Mouse (Mus musculus): Measurements from ENCODE around the gene Ccr1l1.
"Not testable (repeated sequence)": the region's sequence is repeated elsewhere in the genome, so short reads cannot be mapped to it uniquely, and the experiment has no call there.

Ccr1l1 gene

GRCm38 (mm10) chr9:123978308-123978707, at the start of gene Ccr1l1:
Gene Ccr1l1, minus strand, starts transcription at chr9:123978408.
- ATAC-seq (ENCODE audit: low TSS enrichment), result no peak

DNA sequence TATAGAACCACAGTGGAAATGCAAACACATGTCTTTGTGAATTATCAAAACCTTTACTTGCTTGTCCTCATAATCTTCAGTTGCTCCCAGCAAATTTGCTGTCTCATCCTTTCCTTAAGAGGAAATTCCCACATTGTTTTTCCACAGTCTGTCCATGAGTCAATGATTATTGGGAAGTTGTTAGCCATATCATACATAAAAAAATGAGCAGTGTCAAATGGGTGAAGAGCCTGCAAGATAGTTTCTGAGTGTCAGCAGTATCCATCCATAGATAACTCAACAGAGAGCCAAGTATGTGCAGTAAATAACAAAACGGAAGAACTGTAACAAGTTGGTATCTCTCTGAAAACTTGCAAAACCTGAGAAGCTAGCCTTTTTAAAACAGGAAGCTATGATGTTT, 43.5 kb upstream of the Ccr1l1 start, which contains the start of gene Ccr3:
TSS of gene Ccr3 (plus strand) at position 301 of the 400 bp plus-strand sequence.
- ATAC-seq (ENCODE audit: low TSS enrichment), result no peak

DNA sequence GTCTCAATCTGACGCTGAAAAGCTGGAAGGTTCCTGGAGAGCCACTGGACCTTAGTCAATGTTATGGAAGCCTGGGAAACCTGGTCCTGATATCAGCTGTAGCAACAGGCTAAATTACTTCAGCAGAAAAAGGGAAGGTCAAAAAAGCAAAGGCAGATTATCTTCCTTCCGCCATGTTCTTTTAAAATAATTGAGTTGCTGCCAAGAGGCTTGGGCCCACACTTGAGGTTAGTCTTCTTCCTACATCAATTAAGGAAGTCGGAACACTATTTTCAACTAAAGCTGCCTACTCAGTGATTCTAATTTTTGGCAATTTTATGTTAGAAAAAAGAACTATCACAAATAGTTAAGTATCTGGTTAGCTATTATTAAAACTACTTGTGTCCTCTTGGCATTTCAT, 41.7 kb upstream of the Ccr1l1 start:
- no peak for ATAC-seq (ENCODE audit: low TSS enrichment)

DNA sequence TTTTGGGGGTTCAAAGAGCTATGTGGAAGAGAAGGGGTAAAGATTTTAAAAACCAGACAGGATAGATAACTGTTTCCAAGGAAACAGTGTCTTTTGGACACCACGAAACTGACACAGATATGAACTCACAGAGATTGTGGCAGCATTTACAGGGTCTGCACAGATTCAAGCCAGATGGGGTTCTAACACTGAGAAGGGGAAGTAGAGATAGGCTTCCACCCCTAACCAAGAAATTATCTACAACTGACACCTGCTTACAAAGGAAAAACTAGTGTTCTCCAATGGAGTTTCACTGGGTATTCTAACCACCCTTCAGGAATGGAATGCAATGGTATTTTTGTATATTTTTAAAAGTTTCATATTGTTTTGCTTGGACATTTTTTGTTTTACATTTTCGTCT, 37.8 kb upstream of the Ccr1l1 start:
- no peak for ATAC-seq (ENCODE audit: low TSS enrichment)

- no peak for ATAC-seq (ENCODE audit: low TSS enrichment)
These were observed 36.9 kb upstream of the Ccr1l1 start for GRCm38 (mm10) chr9:124014985-124015652.

DNA sequence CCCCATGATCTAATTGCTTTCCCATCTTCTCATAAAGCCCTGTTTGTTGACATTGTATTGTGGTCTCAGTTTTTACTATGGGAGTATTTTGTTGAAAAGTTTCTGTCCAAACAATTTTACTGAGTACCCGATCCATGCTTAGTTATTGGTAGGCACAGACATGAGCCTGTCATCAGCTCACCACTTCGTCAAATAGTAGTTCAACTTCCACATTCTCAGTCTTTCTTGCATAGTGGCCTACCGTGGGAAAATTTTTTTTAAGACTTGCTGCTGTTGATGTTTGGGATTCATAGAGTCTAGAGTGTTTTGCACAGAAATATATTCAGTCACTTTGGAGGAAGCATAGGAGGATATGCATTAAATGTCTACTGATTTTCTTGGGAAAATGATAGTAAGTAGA, 35.1 kb upstream of the Ccr1l1 start:
- no peak for ATAC-seq (ENCODE audit: low TSS enrichment)

DNA sequence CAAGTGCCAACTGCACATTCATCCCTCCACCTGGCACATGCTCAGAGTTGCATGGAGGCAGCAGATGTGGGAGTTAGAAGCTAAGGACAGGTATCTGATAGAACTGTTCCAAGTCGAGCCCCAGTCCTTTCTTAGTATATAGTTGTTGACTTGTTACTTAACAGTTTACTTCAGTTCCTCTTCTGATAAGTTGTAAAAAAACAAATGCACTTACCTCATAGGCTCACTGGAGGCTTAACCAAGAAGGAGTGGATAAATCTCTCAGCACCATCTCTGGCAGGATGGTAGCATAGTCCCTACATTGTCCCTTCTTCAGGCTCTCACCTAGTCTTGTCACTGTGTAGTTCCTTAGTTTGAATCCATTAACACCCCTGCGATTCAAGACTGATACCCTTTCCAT, 34.5 kb upstream of the Ccr1l1 start:
- no peak for ATAC-seq (ENCODE audit: low TSS enrichment)

DNA sequence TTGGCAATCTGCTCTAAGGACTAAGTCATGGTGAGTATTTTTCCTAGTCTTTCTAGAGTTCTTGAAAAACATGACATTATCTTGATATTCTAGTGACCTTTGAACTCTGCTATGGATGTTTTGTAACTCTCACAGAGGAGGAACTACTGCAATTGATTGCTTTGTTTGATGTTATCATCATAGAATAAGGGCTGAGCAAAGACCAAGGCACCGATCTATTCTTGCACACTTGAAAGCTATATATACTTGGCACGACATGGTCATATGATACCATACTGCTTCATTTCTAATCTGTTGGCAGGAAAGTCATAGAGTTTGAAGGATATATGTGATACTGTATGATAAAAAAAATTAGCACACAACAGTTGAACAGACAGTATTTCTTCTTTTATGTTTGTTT, 21.6 kb upstream of the Ccr1l1 start:
- ATAC-seq (ENCODE audit: low TSS enrichment), result no peak

- ATAC-seq (ENCODE audit: low TSS enrichment), result no peak
These were observed 19.5 kb upstream of the Ccr1l1 start for GRCm38 (mm10) chr9:123997719-123998118.

DNA sequence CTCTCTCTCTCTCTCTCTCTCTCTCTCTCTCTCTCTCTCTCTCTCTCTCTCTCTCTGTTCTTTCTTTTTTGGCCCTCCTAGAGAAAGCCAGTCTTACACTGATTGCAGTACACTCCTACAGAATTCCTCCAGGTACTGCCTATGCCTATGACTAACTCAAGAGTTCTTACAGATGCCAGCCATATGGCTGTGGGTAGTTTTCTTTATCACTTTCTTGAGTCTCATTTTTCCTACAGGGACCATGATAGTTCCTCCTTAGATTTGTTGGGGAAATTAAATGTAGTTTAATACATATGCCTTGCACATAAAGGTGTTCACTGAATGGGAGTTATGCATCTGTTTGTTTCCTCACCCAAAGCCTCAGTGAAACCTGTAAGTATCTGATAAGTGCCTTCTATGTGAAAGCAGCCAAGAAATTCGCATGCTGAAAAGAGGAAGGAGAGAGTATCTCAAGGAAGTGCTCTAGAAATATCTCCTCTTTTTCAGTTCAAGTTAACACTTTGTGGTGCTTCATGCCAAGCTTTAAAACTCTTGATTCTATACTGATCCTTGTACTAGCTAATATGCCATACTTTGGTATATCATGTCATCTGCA, 13.2 kb upstream of the Ccr1l1 start:
- peak; percentile 100 for ATAC-seq (ENCODE audit: low TSS enrichment)

DNA sequence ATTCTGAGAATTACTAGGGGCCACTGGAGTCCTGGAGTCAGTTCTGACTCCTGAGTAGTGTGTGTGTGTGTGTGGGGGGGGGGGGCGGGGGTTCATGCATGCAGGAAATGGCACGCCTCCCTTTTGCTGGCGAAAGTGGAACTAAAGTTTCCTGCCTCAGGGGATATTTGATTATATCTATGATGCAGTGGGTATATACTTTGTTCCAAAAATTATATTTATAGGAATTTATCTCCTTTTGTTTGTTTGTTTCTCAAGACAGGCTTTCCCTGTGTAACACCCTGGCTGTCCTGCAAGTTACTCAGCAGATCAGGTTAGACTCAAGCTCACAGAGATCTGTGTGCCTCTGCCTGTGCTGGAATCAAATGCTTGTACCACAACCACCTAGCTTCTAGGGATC, 11.5 kb upstream of the Ccr1l1 start:
- ATAC-seq (ENCODE audit: low TSS enrichment), result no peak

GRCm38 (mm10) chr9:123986217-123986616, 8.0 kb upstream of the Ccr1l1 start:
- ATAC-seq (ENCODE audit: low TSS enrichment), result peak; percentile 77

GRCm38 (mm10) chr9:123984943-123985342, 6.7 kb upstream of the Ccr1l1 start:
- ATAC-seq (ENCODE audit: low TSS enrichment), result no peak

GRCm38 (mm10) chr9:123982720-123983119, 4.5 kb upstream of the Ccr1l1 start:
- no peak for ATAC-seq (ENCODE audit: low TSS enrichment)

DNA sequence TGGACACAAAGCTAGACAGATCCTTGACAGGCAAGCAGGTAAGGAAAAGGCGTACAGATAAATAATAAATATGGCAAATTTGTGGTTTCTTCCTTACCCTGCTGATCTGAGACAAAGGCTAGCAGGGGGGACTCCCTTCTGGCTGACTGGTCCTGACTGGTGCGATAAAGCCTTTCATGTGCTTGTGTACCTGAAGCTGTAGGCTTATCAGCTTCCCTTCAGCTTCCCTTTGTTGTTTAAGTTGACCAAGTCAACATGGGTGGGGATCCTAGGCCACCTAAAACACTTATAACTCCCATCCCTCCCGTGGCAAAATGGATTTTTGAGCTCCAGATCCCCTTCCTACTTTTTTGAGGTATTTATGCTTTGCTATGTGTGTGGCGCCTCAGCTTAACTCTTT, 3.7 kb upstream of the Ccr1l1 start:
- ATAC-seq (ENCODE audit: low TSS enrichment), result no peak

GRCm38 (mm10) chr9:123980858-123981475, 2.8 kb upstream of the Ccr1l1 start:
- not testable (repeated sequence) for ATAC-seq (ENCODE audit: low TSS enrichment)

GRCm38 (mm10) chr9:123976876-123977663, 1.1 kb downstream of the Ccr1l1 start:
- no peak for ATAC-seq (ENCODE audit: low TSS enrichment)

DNA sequence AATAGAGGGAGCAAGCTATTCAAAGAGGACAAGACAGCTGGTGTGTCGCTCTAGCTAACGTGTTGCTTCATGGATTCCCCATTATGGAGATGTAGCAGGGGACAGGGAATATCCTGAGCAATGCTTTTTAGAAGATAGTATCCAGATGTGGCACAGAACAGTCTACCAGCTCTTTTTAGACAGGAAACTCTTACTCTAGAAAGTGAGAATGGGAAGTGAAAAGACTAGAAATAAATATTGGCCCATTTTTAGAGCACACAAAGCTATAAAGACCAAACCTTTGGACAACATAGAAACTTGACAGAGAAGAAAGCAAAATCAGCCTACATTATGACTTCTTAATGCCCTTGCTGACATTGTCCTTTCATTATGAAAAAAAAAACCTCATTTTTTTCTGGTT, 2.6 kb downstream of the Ccr1l1 start:
- ATAC-seq (ENCODE audit: low TSS enrichment), result no peak

GRCm38 (mm10) chr9:123968290-123968912, 9.8 kb downstream of the Ccr1l1 start, which contains the start of gene Ccr1:
Gene Ccr1, minus strand, starts transcription at chr9:123968692.
- no peak for ATAC-seq (ENCODE audit: low TSS enrichment)

GRCm38 (mm10) chr9:123966858-123967495, 11.2 kb downstream of the Ccr1l1 start:
- not testable (repeated sequence) for ATAC-seq (ENCODE audit: low TSS enrichment)

- no peak for ATAC-seq (ENCODE audit: low TSS enrichment)
These were observed 13.4 kb downstream of the Ccr1l1 start for GRCm38 (mm10) chr9:123964776-123965175.

All from frontal cortex, adult (tissue).